Mouse (Mus musculus) kidney, adult 11 months (tissue): ENCODE data around the gene Pcf11.

Source experiments
- DNase-seq: peaks from one replicate; pipeline ENCODE4 v3.0.0; 2022

The Pcf11 gene

DNA sequence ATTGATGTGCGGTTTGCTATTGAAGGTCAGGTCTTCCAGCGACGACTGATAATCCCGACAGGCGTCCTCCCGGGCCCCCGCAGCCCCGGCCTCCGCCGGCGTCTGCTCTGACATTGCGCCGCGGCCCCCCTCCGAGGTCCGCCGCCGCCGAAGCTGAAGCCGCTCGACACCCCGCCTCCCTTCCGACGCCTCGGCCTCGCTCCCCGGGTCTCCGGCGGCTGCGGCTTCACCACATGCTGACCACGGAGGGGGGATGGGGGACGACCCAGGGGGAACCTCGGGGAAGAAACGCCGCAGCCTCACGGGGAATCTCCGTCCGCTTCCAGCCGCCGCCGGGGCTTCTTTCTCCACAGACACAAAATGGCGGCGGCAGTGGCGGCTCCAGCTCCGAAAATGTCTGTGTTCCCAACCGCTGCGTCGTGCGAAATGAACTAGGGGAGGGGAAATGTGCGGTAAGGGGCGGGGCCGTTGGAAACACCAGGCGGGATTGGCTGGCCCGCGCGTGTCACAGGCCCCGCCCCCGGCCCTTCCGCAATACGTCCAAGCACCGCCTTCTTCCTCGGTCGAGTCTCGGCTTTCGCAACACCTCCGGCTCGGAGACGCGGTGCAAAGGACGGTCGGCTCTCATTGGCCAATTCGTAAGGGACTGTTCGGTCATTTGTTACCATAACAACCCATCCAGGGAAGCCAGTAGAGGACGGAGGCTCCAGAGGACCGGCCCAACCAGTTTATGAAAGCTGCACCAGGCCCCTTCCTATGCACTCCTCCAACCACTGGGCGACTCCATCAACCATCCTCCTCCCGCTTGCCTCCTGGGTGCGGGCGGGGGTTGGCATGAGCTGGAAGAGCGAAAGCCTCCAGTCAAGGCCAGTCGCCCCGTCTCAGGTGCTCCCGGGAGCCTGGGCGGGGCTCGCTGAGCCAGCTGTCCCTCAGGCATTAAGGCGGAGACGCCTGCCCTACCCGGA is at the start of gene Pcf11:
Gene Pcf11 (minus strand): TSS at position 428 of the 965 bp plus-strand sequence.
- peak; percentile 99 for DNase-seq

DNA sequence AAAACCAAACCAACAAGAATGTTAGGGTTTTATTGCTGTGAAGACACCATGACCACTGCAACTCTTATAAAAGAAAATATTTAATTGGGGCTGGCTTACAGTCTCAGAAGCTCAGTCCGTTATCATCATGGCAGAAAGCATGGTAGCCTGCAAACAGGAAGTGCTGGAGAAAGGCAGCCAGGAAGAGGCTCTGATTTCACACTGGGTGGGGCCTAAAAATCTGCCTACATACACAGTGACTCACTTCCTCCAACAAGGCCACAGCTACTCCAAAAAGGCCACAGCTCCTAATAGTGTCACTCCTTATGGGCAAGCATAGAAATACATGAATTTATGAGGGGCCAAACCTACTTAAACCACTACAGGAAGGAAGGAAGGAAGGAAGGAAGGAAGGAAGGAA is 45.3 kb upstream of the Pcf11 start:
- no peak for DNase-seq

DNA sequence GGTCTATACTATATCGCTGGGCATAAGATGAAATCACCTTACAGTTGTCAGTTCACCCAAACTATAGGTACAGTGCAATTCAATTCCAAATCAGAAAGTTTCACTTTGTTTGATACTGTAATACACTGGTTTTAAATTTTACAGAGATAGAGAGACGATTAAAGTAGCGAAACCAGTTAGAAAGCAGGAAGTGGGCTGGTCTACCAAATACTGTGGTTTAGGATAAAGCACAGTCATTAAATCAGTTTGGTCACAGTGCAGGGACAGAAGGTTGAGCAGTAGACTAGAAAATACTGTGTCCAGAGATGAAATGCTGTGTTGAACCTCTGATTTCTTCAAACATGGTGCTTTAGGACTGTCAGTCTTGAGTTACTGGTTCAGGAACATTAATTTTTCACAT is 41.9 kb upstream of the Pcf11 start:
- DNase-seq: no peak

DNA sequence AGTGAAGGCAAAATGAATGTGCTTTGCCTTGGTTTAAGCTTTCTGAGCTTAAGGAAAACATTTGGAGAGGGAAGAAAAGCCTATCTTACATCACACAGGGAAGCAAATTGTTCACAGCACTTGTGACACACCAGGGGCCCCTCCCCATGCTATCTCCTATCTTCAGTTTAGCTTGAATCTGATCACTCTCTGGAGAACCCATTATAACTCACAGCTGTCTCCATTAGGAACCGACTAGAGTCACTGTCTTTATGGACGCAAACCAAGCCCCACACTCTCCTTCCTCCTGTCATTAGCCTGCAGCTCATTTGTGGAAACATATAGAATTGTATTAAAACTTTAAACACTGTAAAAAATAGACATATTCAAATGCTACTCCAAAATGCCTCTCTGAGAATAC is 39.8 kb upstream of the Pcf11 start:
- no peak for DNase-seq

DNA sequence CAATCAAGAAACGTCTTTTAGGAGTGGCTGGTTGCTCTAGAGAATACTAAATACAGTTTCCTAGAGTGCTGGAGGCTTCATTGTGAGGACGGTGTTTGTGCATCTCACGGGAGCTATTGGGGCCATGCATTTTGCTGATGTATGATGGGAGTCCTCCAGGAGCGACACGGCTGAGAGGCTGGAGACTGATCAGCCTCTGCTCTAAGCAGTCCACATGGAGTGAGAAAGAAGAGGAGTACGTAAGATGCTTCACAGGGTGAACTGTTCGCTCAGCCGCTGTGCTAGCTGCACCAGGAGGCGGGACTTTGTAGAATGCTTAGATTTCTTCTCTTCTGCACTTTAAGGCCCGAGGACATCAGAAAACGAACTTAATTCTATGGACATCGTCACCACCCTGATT is 37.0 kb upstream of the Pcf11 start:
- no peak for DNase-seq

DNA sequence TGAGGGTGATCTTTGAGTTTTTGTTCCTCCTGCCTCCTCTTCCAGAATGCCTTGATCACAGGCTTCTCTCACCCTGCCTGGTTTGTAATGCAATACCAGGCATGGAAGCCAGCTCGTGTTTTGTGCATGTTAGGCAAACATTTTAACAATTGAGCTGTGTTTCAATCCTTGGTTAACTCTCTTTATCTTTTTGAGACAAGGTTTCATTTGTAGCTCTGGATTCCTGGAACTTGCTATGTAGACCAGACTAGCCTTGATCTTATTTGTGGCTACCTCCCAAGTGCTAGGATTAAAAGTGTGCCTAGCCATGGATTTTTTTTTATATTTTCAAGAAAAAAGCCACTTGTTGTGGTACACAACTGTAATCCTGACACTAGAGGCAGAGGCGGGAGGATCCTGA is 35.8 kb upstream of the Pcf11 start:
- no peak for DNase-seq

DNA sequence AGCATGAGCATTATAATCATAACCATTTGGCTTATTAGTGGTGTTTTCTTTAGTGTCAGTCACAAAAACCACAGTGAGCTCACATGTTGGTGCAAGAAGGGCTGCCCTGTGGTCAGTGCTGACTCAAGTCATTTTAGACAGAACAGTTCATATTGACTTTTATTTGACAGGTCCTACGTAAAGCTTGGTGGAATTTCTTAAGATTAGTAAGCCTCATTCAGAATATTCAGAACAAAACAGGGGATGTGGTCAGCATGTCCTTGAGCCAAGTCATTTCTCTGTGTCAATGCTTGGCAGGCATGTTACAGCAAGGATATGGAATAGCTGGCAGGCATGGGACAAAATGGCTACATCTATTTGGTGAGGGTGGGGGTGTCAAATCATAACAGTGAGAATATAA is 33.9 kb upstream of the Pcf11 start:
- no peak for DNase-seq

DNA sequence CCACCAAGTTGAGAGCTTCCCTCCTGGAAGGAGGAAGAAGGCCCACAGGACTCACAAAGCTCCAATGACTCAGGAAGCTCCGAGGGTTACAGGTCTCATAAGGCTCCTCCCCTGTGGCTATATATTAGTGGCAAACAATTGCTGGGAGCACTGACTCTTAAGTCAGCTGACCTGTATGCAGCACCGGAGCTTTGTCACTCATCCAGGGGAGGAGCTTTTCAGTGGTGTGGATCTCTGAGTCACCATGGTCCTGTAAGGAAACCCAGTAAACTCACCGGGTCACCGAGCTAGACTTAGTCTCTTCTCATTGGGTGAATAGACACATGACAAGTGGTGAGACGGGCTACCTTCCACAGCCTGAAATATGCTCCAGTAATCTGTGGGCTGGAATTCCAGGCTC is 29.0 kb upstream of the Pcf11 start:
- DNase-seq: no peak

DNA sequence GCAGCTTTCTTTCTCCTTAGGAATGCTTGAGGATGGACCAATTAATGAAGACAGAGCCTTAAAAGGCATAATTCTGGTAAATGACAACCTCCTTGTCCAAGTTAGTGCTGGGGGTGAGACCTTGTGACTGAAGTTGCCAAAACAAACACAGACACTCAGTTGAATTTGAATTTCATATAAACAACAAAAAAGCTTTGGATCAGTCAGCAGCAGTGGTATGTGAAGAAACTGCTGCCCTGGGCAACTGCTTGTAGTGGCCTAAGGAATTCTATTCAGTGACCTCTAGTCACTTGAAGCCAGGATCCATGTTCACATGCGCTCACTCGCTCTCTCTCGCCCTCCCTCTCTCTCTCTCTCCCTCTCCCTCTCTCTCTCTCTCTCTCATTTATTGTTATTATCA is 26.7 kb upstream of the Pcf11 start:
- peak; percentile 5 for DNase-seq

DNA sequence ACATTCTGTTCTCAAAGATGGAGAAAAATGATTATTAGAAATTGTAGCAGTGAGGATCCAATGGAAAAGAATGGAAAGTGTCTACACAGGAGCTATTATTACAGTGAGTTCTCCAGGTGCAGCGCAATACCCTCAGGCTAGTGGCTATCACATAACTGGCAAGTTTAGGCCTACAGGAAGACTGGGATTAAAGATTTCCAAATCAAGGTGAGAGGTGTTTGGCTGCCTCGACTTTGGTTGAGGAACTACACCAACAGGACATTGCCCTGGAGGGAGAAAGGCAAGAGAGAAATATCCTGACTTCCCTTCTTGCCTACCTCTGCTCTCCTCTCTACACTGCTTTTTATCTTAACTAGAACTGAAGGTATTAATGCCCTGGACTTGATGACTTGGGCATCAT is 19.4 kb upstream of the Pcf11 start:
- no peak for DNase-seq

DNA sequence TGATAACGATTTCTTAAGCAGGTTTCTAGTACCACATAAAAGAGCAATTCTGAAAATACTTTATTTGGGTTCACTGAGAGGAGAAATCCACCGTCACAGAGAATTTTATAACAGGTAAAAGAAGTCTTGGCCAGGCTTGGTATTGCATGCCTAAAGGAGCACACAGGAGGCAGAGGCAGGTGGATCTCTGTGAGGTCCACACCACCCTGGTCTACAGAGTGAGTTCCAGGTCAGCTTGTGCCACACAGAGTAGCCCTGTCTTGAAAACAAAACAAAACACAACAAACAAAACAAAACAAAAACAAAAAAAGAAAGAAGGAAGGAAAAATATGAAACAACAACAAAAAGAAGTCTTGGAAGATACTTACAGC is 18.6 kb upstream of the Pcf11 start:
- DNase-seq: no peak

DNA sequence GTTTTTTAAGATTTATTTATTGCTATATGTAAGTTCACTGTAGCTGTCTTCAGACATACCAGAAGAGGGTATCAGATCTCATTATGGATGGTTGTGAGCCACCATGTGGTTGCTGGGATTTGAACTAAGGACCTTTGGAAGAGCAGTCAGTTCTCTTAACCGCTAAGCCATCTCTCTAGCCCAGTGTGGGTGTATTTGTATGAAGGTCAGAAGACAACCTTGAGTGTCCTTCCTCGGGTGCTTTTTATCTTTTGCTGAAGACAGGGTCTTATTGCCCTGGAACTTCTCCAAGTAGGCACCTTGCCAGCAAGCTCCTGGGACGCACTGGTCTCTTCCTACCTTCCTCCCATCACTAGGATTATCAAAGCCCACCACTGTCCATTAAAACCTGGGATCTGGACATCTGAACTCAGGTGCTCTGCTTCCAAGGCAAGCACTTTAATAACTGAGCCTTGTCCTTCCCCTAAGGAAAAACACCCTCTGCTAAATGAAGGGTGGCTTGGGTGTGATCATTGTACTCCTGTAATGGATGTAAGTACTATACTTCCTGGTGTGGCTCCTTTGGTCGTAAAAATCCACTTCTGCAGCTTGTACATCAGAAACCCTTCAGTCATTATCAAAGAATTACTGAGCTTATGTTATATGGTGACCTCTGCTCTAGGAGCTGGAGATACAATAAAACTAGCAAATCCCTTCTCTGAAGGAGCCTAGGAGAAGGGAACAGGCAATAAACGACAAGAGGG is 18.0 kb upstream of the Pcf11 start:
- no peak for DNase-seq

DNA sequence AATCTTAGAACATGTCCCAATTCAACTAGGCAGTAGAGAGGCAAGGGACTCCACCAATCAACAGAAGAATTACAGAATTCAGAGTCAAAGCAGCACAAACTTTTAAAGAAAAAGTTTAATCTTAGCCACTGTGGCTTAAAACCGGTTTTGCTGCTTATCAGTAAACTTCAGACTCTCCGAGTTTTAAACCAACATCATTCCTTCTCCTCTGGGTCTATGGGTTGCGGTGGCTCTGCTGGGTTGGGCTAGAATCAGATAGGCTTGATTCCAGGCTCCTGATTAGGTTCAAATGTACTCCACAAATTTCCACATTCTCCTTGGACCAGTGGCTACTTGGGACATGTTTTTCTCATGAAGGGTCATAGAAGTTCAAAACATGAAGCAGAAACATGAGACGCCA is 7.6 kb upstream of the Pcf11 start:
- no peak for DNase-seq

DNA sequence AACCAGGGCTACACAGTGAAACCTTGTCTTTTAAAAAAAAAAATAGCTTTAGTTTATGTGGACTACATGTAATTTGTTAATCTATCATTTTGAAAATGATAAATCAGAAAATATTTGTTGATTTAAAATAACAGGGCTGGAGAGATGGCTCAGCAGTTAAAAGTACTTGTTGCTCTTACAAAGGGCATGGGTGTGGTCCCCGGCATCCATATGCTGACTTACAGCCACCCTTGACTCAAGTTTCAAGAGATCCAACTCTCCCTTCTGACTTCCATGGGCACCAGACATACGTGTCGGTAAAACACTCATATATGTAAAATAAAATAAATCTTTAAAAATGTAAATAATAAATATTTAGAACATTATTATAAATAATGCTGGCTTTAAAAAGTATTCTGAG is 5.4 kb upstream of the Pcf11 start:
- DNase-seq: no peak

DNA sequence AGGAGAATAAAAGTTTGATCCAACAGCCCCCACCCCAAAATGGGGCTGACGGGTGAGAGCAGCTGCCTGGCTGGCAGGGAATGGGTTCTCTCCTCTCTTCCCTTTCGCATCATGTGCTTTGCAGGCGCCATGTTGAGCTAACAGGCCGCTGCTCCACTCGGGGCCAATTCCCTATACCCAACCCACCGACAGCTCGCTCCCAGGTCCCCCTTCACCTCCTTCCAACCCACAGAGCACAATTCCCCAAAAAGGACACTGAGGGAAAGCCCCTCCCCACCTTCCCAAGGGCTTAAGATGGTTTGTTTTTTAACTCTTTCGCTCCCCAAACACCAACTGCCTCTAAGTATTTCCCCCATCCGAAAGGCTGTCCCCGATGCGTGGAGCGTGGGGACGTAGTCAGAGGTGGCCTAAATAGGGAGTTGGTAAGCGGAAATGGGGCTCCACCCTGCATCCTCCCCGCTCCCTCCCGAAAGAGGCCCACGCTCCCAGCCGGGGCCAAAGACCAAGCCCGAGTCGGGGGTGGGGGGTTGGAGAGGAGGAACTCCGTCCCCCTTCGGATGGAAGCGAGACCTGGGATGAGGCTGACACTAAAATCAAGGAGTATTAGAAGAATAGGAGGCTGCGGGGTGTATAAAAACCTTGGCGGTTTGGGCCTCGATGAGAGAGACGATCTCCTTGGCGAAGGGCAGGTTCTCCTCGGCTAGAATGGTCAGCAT is 785 bp downstream of the Pcf11 start:
- DNase-seq: peak; percentile 55

DNA sequence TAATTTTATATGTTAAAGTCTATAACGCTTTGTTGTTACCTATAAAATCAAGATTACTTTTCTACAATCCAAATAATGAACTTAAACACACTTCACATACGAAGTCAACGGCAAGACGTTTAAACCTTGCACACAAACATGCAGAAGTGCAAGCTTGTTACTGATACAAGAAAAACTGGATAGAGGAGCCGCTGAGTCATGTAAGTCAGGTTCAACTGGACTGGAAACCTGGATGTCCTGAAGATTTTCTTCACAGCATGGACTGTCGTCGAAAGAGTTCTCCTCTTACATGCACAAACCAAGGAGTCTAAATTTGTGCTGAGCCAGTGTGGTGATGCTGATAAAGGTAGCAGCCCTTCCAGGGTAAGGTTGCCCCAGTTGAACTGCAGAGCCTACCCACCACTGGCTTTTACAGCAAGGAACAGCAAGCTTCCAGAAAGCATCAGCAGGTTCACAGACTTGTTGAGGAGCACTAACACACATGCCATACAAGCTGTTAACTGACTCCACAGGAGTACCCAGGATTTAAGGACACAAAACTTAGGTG is 3.4 kb downstream of the Pcf11 start:
- no peak for DNase-seq

DNA sequence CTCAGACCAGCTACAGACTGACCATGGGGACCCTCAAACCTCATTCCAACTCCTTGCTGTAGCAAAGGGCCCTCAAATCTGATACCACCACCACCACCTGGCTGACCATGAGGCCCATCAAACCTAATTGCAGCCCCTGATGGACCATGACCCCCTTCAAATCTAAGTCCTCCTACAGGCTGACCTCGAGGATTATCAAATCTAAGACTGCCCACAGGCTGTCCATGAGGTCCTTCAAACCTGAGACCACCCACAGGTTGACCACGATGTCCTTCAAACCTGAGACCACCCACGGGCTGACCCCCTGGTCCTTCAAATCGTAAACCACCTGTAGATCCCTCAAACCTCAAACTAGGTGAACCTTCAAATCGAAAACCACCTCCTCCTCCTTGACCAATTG is 11.7 kb downstream of the Pcf11 start:
- no peak for DNase-seq

DNA sequence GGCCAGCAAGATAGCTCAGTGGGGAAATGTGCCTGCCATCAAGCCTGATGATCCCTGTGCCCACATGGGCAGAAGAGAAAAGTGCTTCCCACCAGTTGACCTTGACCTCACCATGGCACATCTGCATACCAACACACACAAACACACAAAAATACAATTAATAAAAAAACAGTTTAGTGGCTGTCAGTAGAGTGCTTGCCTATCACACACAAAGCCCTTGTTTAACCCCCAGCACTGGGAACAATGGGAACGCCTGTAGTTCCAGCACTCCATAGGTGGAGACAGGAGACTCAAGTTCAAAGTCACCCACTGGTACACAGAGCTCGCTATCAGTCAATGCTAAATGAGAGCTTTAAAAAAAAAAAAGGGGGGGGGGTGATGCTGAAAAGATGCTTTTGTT is 13.3 kb downstream of the Pcf11 start:
- DNase-seq: no peak

DNA sequence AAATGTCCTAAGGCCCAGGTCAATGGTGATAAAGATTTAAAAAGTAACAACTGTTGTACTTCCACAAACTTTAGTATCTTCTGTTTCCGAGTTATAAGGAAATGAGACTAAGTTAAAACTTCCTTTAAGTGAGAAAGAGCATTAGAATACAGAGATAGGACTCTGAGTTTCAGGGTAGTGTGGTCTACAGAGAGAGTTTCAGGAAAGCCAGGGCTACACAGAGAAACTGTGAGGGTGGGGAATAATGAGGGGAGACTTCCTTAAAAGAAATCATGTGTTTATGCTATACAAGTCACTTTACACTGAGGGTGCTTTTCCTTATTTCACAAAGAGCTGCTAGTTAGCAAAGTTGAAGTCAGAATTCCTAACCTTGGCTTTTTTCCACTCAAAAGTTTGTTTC is 16.4 kb downstream of the Pcf11 start:
- no peak for DNase-seq

DNA sequence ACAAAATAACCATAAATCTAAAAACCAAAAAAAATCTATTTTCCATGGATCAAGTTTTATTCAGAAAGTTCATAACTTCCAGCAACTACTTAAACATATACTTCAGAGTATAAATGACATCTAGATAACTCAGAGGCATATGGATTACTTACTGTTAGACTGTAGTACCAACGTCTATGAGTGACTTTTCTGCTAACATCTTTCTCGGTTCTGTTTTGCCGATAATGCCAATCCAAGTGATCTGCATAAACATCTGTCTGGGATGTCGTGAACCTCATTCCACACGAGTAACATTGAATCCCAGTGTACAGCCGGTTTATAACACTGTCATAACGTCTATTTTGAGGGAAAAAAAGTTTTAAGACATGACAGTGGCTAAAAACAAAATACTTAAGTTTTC is 21.9 kb downstream of the Pcf11 start:
- no peak for DNase-seq

DNA sequence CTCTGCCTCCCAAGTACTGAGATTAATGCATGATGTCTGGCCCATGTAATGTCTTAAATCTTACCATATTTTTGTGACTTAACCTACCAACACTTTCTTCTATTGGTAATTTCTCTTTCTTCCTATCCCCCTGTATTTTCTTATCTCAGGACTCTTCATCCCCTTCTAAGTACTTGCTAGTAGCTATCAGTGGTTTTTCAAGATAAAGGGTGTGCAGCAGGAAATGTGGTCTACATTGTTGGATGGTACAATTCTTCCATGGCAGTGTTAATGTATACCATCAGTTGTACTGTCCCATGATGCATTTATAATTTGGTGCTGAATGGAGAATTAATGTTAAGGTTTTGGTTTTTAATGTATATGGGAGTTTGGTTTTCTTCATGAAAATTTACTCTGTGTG is 27.4 kb downstream of the Pcf11 start:
- DNase-seq: no peak

DNA sequence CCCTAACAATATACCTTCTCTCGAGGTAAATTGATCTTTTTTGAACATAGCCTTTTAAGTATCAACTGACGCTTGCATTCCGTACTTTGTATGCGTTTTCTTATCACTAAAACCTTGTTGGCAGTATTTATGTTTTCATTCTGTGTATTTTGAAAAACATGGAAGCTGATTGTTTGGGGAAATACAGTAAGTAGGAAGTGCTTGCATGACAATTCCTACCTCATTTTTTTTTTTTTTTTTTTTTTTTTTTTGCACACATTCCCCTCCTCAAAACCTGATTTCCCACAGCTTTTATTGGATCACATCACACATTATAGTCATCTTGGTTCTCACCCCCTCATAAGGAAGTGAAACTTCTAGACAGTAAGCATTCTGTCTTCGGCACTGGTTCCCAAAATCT is 31.7 kb downstream of the Pcf11 start:
- DNase-seq: no peak

DNA sequence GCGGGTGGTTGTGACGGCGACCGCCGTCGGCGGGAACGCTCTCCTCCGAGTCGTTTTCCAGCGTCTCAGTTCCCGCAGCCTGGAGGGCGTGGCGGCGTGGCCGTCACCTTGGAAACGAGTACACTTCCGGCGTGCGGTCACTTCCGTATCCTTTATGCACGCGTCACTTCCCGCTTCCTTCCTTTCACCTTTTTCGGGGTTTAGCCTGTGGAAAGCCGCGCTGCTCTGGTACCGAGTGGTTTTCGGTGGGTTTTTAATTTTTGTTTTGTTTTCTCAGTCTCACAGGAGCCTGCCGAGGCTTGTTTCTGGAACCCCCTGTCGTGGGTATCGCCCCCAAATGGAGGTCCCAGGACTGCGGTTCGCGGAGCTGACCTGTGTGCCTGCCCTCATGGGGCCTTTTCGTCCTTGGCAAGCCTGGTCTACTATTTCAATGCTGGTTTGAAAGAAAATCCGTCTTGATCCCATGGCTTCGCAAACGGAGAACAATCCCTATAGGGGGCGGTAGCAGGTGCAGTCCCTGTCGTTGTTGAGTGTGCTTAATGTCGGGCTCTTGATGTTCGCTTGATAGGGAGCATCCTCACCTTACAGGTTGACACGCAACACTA is 32.6 kb downstream of the Pcf11 start, which contains the start of gene Ankrd42:
Gene Ankrd42 (minus strand): TSS at position 122 of the 605 bp plus-strand sequence.
- peak; percentile 90 for DNase-seq
